Mouse (Mus musculus): Measurements from ENCODE around the gene Midn. TPM values are rescaled to one million over a fixed set of nuclear protein-coding genes. Genes with fewer than 3 reads are reported as not detected.

The Midn gene
- polyA plus RNA-seq, 1 experiment from 2014 or later, result 78.2 TPM

- 9% methylated on average over 35 of the region's 35 CpGs for WGBS
- peaks cover 19% of the 10 kb centered on the region for H3K4me1 ChIP-seq (ENCODE audit: control insufficient read depth, insufficient read depth, low read length)
- peak within 1 kb of the TSS; percentile 60 for H3K9ac ChIP-seq (ENCODE audit: low read length)
These were observed 24.6 kb downstream of the Midn start, which contains the start of gene 1600002K03Rik for GRCm38 (mm10) chr10:80172527-80173292. Gene 1600002K03Rik (plus strand): TSS chr10:80172944.

GRCm38 (mm10) chr10:80173358-80173757 lies 25.3 kb downstream of the Midn start:
- no peak overlapping the region for H3K27ac ChIP-seq (ENCODE audit: low read depth, low read length)

More at GRCm38 (mm10) chr10:80172527-80173292, 24.6 kb downstream of the Midn start, which contains the start of gene 1600002K03Rik:
- Histone ChIP-seq H3K9me3 (ENCODE audit: control insufficient read depth, low read length) (no peaks in the 10 kb centered on the region), H3K4me2 (ENCODE audit: low read depth) (peak within 1 kb of the TSS; percentile 62), H3K27ac (ENCODE audit: low read depth, low read length) (peak within 1 kb of the TSS; percentile 74), H3K4me3 (ENCODE audit: low read depth, low read length) (peak within 1 kb of the TSS; percentile 48), H3K27me3 (ENCODE audit: control insufficient read depth, insufficient read depth, low read length) (no peaks in the 10 kb centered on the region), H3K36me3 (ENCODE audit: control insufficient read depth, insufficient read depth, low read length) (peaks cover 18% of the 10 kb centered on the region)
- DNase-seq (ENCODE audit: low spot score) (peak; percentile 90), ATAC-seq (ENCODE audit: insufficient read depth, low FRiP score, low TSS enrichment) (peak; percentile 71)

GRCm38 (mm10) chr10:80173955-80174640 lies 26.0 kb downstream of the Midn start:
- Histone ChIP-seq H3K9me3 (ENCODE audit: control insufficient read depth, low read length) (no peaks in the 10 kb centered on the region), H3K4me2 (ENCODE audit: low read depth) (no peak overlapping the region), H3K4me1 (ENCODE audit: control insufficient read depth, insufficient read depth, low read length) (peaks cover 13% of the 10 kb centered on the region), H3K9ac (ENCODE audit: low read length) (no peak overlapping the region), H3K27me3 (ENCODE audit: control insufficient read depth, insufficient read depth, low read length) (no peaks in the 10 kb centered on the region), H3K36me3 (ENCODE audit: control insufficient read depth, insufficient read depth, low read length) (peaks cover 18% of the 10 kb centered on the region), H3K27ac (ENCODE audit: low read depth, low read length) (no peak overlapping the region), H3K4me3 (ENCODE audit: low read depth, low read length) (no peak overlapping the region)
- WGBS, result 91% methylated on average over 10 of the region's 10 CpGs
- ATAC-seq (ENCODE audit: insufficient read depth, low FRiP score, low TSS enrichment), result no peak
- no peak for DNase-seq (ENCODE audit: low spot score)

More at GRCm38 (mm10) chr10:80173358-80173757, 25.3 kb downstream of the Midn start:
- Histone ChIP-seq H3K9ac (ENCODE audit: low read length) (peak overlapping the region; percentile 60), H3K4me2 (ENCODE audit: low read depth) (peak overlapping the region; percentile 62), H3K4me1 (ENCODE audit: control insufficient read depth, insufficient read depth, low read length) (peaks cover 19% of the 10 kb centered on the region), H3K36me3 (ENCODE audit: control insufficient read depth, insufficient read depth, low read length) (peaks cover 18% of the 10 kb centered on the region), H3K4me3 (ENCODE audit: low read depth, low read length) (peak overlapping the region; percentile 48), H3K27me3 (ENCODE audit: control insufficient read depth, insufficient read depth, low read length) (no peaks in the 10 kb centered on the region), H3K9me3 (ENCODE audit: control insufficient read depth, low read length) (no peaks in the 10 kb centered on the region)
- DNase-seq (ENCODE audit: low spot score) (no peak), ATAC-seq (ENCODE audit: insufficient read depth, low FRiP score, low TSS enrichment) (no peak)
- WGBS, result 13% methylated on average over 11 of the region's 11 CpGs

GRCm38 (mm10) chr10:80174705-80175104 lies 26.6 kb downstream of the Midn start:
- no peak overlapping the region for H3K4me2 ChIP-seq (ENCODE audit: low read depth)
- no peaks in the 10 kb centered on the region for H3K9me3 ChIP-seq (ENCODE audit: control insufficient read depth, low read length)
- no peak overlapping the region for H3K9ac ChIP-seq (ENCODE audit: low read length)
- no peak overlapping the region for H3K4me3 ChIP-seq (ENCODE audit: low read depth, low read length)
- H3K27ac ChIP-seq (ENCODE audit: low read depth, low read length), result no peak overlapping the region
- peaks cover 9% of the 10 kb centered on the region; the same call in 1 of the 2 replicates for H3K4me1 ChIP-seq (ENCODE audit: control insufficient read depth, insufficient read depth, low read length)
- peak; percentile 66 for DNase-seq (ENCODE audit: low spot score)
- 57% methylated on average over 2 of the region's 2 CpGs for WGBS
- no peak for ATAC-seq (ENCODE audit: insufficient read depth, low FRiP score, low TSS enrichment)
- peaks cover 18% of the 10 kb centered on the region for H3K36me3 ChIP-seq (ENCODE audit: control insufficient read depth, insufficient read depth, low read length)
- no peaks in the 10 kb centered on the region for H3K27me3 ChIP-seq (ENCODE audit: control insufficient read depth, insufficient read depth, low read length)

GRCm38 (mm10) chr10:80175536-80176269 lies 27.6 kb downstream of the Midn start:
- H3K4me2 ChIP-seq (ENCODE audit: low read depth), result no peak overlapping the region
- peaks cover 10% of the 10 kb centered on the region for H3K36me3 ChIP-seq (ENCODE audit: control insufficient read depth, insufficient read depth, low read length)
- 28% methylated on average over 4 of the region's 4 CpGs for WGBS
- H3K9ac ChIP-seq (ENCODE audit: low read length), result peak overlapping the region; percentile 6; the same call in 1 of the 2 replicates
- no peak overlapping the region for H3K4me3 ChIP-seq (ENCODE audit: low read depth, low read length)
- ATAC-seq (ENCODE audit: insufficient read depth, low FRiP score, low TSS enrichment), result no peak
- H3K4me1 ChIP-seq (ENCODE audit: control insufficient read depth, insufficient read depth, low read length), result peaks cover 12% of the 10 kb centered on the region
- H3K27ac ChIP-seq (ENCODE audit: low read depth, low read length), result no peak overlapping the region
- H3K9me3 ChIP-seq (ENCODE audit: control insufficient read depth, low read length), result no peaks in the 10 kb centered on the region
- DNase-seq (ENCODE audit: low spot score), result peak; percentile 55
- H3K27me3 ChIP-seq (ENCODE audit: control insufficient read depth, insufficient read depth, low read length), result no peaks in the 10 kb centered on the region

- no peak for DNase-seq (ENCODE audit: low spot score)
- 0 out of 2 replicates have a peak overlapping the region, but pooled peaks have one; percentile 6 for H3K9ac ChIP-seq (ENCODE audit: low read length)
- no peak overlapping the region for H3K27ac ChIP-seq (ENCODE audit: low read depth, low read length)
These were observed 28.3 kb downstream of the Midn start for GRCm38 (mm10) chr10:80176270-80176834.

GRCm38 (mm10) chr10:80177441-80178279 lies 29.6 kb downstream of the Midn start:
- Histone ChIP-seq H3K36me3 (ENCODE audit: control insufficient read depth, insufficient read depth, low read length) (no peaks in the 10 kb centered on the region), H3K4me1 (ENCODE audit: control insufficient read depth, insufficient read depth, low read length) (peaks cover 16% of the 10 kb centered on the region), H3K9me3 (ENCODE audit: control insufficient read depth, low read length) (no peaks in the 10 kb centered on the region), H3K4me3 (ENCODE audit: low read depth, low read length) (no peak overlapping the region), H3K27me3 (ENCODE audit: control insufficient read depth, insufficient read depth, low read length) (no peaks in the 10 kb centered on the region), H3K9ac (ENCODE audit: low read length) (no peak overlapping the region), H3K4me2 (ENCODE audit: low read depth) (no peak overlapping the region), H3K27ac (ENCODE audit: low read depth, low read length) (no peak overlapping the region)
- no peak for ATAC-seq (ENCODE audit: insufficient read depth, low FRiP score, low TSS enrichment)
- DNase-seq (ENCODE audit: low spot score), result no peak
- 68% methylated on average over 7 of the region's 7 CpGs for WGBS

More at GRCm38 (mm10) chr10:80176270-80176834, 28.3 kb downstream of the Midn start:
- H3K4me3 ChIP-seq (ENCODE audit: low read depth, low read length), result no peak overlapping the region
- H3K27me3 ChIP-seq (ENCODE audit: control insufficient read depth, insufficient read depth, low read length), result no peaks in the 10 kb centered on the region
- ATAC-seq (ENCODE audit: insufficient read depth, low FRiP score, low TSS enrichment), result no peak
- 83% methylated on average over 5 of the region's 5 CpGs for WGBS
- peaks cover 18% of the 10 kb centered on the region for H3K4me1 ChIP-seq (ENCODE audit: control insufficient read depth, insufficient read depth, low read length)
- H3K36me3 ChIP-seq (ENCODE audit: control insufficient read depth, insufficient read depth, low read length), result 0 out of 2 replicates have a peak, but pooled peaks cover 7% of the 10 kb centered on the region
- H3K4me2 ChIP-seq (ENCODE audit: low read depth), result no peak overlapping the region
- no peaks in the 10 kb centered on the region for H3K9me3 ChIP-seq (ENCODE audit: control insufficient read depth, low read length)

Data from neural tube, embryonic 11.5 days (tissue).